Mouse (Mus musculus): ENCODE measurements around the gene Cemip2. TPM values are rescaled to one million over a fixed set of nuclear protein-coding genes. Genes with fewer than 3 reads are reported as not detected.

The Cemip2 gene
- polyA plus RNA-seq, 1 experiment, result 0.12 TPM

DNA sequence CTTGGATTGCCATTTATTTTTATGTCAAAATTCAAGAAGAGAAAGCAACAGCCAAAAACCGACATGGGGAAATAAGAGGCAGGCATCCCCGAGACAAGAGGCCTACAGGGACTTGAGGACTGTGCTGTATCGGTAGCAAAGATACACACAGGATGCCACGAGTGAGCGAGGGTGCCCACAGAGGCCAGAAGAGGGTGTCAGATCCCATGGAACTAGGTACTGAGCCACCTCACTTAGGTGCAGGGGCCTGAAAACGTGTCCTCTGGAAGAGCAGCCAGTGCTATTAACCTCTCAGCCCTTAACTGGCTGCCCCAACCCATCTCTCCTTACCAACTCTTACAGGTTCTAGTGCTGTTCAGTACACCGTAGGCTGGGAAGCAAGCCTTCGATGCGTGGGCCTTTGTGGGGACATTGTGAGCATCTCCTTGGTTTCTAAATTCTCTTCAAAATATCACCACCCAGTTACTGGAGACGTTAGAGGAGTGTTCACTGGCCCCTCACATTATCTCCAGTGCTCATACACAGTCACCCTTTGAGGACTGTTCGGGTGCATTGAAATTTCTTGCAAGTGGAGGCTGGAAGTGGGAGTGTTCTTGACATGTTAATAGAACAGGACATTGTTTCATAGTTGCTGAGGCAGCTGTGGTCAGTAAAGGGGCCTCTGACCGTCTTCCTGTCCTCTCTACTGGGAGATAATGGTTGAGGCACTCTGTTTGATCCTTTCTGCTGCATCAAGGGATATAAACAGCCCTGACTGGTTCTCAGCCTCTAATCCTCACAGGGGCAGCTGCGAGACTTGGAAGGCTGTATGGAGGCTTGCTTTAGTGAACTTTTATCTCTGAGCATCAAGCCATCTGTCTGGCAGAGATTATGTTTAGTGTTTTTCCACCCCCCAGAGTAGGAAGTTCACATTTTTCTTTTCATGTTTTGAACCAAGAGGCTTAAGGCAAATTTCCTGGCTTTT is 21.6 kb downstream of the Cemip2 start:
- Histone ChIP-seq H3K27me3 (replicated peaks) (no peaks in the 10 kb centered on the region), H3K9me3 (no peaks in the 10 kb centered on the region), H3K4me1 (peaks cover 44% of the 10 kb centered on the region), H3K4me3 (replicated peaks) (peak overlapping the region; percentile 76), H3K36me3 (replicated peaks; ENCODE audit: low read length) (peaks cover 77% of the 10 kb centered on the region)
- TF ChIP-seq GATA1 (IDR thresholded peaks at IDR 0.05; ENCODE audit: borderline replicate concordance, low read length), result no peak
- no peak for TF ChIP-seq FLI1 (IDR thresholded peaks at IDR 0.05; ENCODE audit: low read length)

GRCm38 (mm10) chr19:21804488-21804887 is 26.3 kb downstream of the Cemip2 start:
- H3K27me3 ChIP-seq (replicated peaks), result no peaks in the 10 kb centered on the region
- TF ChIP-seq GATA1 (IDR thresholded peaks at IDR 0.05; ENCODE audit: borderline replicate concordance, low read length) (no peak), FLI1 (IDR thresholded peaks at IDR 0.05; ENCODE audit: low read length) (no peak)
- no peak overlapping the region for H3K4me3 ChIP-seq (replicated peaks)
- peaks cover 85% of the 10 kb centered on the region for H3K36me3 ChIP-seq (replicated peaks; ENCODE audit: low read length)
- H3K9me3 ChIP-seq, result 0 out of 2 replicates have a peak, but pooled peaks cover 3% of the 10 kb centered on the region
- peaks cover 19% of the 10 kb centered on the region for H3K4me1 ChIP-seq

DNA sequence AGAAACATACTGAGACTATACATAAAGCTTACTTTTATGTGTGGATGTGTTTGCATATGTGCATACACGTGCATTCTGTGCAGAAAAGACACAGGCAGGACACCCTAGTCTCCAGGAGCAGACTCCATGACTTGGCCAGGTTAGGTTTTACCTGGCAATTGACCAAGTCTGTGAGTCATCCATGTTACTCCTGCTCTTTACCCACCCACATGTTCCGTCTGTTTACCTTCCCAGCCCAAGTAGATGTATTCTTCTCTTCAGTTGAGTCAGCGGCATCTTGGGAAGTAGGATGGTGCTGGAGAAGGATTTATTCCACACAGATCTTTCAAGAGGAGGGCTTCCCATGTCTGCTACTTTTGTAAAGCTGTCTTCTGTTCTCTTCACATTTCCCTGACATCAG is 27.2 kb downstream of the Cemip2 start:
- no peaks in the 10 kb centered on the region for H3K27me3 ChIP-seq (replicated peaks)
- H3K4me3 ChIP-seq (replicated peaks), result no peak overlapping the region
- H3K4me1 ChIP-seq, result peaks cover 11% of the 10 kb centered on the region
- peaks cover 90% of the 10 kb centered on the region for H3K36me3 ChIP-seq (replicated peaks; ENCODE audit: low read length)
- no peak for TF ChIP-seq GATA1 (IDR thresholded peaks at IDR 0.05; ENCODE audit: borderline replicate concordance, low read length)
- no peak for TF ChIP-seq FLI1 (IDR thresholded peaks at IDR 0.05; ENCODE audit: low read length)
- 0 out of 2 replicates have a peak, but pooled peaks cover 3% of the 10 kb centered on the region for H3K9me3 ChIP-seq

DNA sequence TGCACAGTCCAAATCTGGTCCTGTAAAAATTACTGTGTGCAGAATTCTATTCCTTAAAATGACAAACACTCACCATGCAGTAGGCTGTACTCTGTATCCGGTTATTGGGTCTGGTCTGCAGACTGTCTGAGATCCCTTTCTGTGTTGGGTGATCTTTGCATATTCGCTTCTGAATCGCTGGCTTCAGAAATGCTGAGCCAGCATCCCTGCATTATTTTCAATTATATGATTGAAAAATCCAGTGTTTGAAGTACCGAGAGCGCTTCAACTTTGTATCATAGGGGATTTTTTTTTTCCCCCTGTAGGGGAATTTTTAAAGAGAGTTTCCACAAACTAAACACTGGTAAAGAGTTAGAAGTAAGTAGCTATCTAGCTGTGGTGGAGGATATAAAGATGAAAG is 32.0 kb downstream of the Cemip2 start:
- Histone ChIP-seq H3K4me3 (replicated peaks) (no peak overlapping the region), H3K9me3 (0 out of 2 replicates have a peak, but pooled peaks cover 3% of the 10 kb centered on the region), H3K4me1 (no peaks in the 10 kb centered on the region), H3K27me3 (replicated peaks) (no peaks in the 10 kb centered on the region), H3K36me3 (replicated peaks; ENCODE audit: low read length) (peaks cover 94% of the 10 kb centered on the region)
- TF ChIP-seq GATA1 (IDR thresholded peaks at IDR 0.05; ENCODE audit: borderline replicate concordance, low read length) (no peak), FLI1 (IDR thresholded peaks at IDR 0.05; ENCODE audit: low read length) (no peak)

GRCm38 (mm10) chr19:21813560-21813959 is 35.4 kb downstream of the Cemip2 start:
- Histone ChIP-seq H3K4me3 (replicated peaks) (no peak overlapping the region), H3K36me3 (replicated peaks; ENCODE audit: low read length) (peaks cover 92% of the 10 kb centered on the region), H3K4me1 (no peaks in the 10 kb centered on the region), H3K9me3 (no peaks in the 10 kb centered on the region), H3K27me3 (replicated peaks) (no peaks in the 10 kb centered on the region)
- TF ChIP-seq FLI1 (IDR thresholded peaks at IDR 0.05; ENCODE audit: low read length) (no peak), GATA1 (IDR thresholded peaks at IDR 0.05; ENCODE audit: borderline replicate concordance, low read length) (no peak)

DNA sequence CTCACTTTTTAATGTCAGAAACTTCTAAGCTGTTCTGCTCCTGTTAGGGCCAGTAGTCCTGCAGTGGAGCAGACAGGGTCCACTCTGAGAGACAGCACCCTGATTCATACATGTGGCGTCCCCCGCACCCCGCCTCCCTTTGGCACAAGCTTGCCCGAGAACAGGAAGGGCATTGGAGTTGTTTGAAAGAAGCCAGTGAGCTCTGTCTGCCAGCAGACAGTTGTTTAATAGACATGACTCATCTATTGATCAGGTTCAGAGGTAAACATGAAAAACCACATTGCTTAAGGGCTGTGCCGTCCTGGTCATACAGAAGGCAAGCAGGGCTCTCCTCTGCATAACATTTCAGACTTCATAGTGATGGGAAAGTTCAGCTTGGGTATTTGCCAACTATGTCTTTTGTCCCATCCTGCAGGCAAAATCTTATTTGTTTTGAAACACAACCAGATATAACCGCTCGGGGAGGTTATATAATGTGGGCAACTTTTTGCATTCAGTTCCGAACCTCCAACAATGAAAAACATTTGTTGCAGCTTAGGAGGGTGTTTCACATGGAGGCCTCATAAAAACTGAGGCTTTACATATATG is 36.4 kb downstream of the Cemip2 start:
- TF ChIP-seq GATA1 (IDR thresholded peaks at IDR 0.05; ENCODE audit: borderline replicate concordance, low read length) (no peak), FLI1 (IDR thresholded peaks at IDR 0.05; ENCODE audit: low read length) (no peak)
- Histone ChIP-seq H3K36me3 (replicated peaks; ENCODE audit: low read length) (peaks cover 91% of the 10 kb centered on the region), H3K27me3 (replicated peaks) (no peaks in the 10 kb centered on the region), H3K4me1 (peaks cover under 1% of the 10 kb centered on the region), H3K4me3 (replicated peaks) (no peak overlapping the region), H3K9me3 (no peaks in the 10 kb centered on the region)

GRCm38 (mm10) chr19:21816260-21816659 is 38.1 kb downstream of the Cemip2 start:
- TF ChIP-seq FLI1 (IDR thresholded peaks at IDR 0.05; ENCODE audit: low read length) (no peak), GATA1 (IDR thresholded peaks at IDR 0.05; ENCODE audit: borderline replicate concordance, low read length) (no peak)
- Histone ChIP-seq H3K36me3 (replicated peaks; ENCODE audit: low read length) (peaks cover 80% of the 10 kb centered on the region), H3K27me3 (replicated peaks) (no peaks in the 10 kb centered on the region), H3K4me3 (replicated peaks) (peak overlapping the region; percentile 16), H3K4me1 (peaks cover 13% of the 10 kb centered on the region), H3K9me3 (no peaks in the 10 kb centered on the region)

DNA sequence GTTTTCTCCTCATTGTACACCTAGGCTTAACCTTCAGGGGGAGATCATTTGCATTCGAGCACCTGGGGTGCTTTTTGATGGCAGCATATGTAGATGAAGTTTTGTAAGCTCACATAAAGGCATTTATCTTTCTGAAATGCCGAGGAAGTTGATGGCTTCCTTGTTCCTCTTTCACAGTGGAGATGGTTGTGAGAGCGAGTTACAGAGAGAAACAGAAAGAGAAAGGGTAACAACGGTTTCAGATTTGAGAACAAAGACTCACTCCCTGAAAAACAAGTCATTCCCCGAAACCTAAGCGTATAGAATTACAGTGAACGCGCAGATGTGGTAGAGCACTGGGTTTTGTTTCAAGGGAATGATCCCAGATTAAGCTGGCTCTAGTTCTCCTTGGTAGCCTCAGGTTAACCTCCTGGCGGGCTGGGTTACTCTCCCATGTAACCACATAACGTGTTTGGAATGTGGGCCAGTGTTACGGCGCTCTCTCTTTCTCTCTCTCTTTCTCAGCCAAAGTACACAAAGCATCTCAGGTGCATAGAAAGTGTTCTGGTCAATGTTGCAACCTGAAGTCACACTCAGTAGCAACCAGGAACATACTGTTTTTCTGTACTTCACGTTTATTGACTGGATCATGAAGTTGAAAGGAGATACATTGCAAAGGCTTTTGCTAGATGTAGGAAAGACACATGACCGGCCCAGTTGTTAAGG is 40.0 kb downstream of the Cemip2 start:
- Histone ChIP-seq H3K4me3 (replicated peaks) (no peak overlapping the region), H3K27me3 (replicated peaks) (no peaks in the 10 kb centered on the region), H3K4me1 (peaks cover 13% of the 10 kb centered on the region), H3K36me3 (replicated peaks; ENCODE audit: low read length) (peaks cover 70% of the 10 kb centered on the region), H3K9me3 (no peaks in the 10 kb centered on the region)
- TF ChIP-seq FLI1 (IDR thresholded peaks at IDR 0.05; ENCODE audit: low read length) (no peak), GATA1 (IDR thresholded peaks at IDR 0.05; ENCODE audit: borderline replicate concordance, low read length) (no peak)

DNA sequence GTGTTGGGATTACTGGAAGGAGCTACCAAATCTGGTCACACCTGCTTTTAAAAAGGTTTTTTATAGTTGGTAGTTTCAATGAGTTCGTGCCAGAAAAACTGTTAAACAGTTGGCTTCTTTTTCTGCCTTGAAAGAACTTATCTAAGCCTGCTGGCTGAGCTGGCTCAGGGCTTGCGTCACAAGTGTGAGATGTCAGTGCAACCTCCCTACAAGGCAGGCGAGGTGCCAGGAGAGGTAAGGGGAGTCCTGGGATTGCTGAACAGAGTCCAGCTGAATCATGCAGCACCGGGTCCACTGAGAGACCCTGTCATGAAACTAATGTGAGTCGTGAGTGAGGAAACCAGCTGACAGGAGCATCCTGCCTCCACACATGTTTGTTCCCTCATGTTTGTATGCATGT is 41.4 kb downstream of the Cemip2 start:
- Histone ChIP-seq H3K4me3 (replicated peaks) (no peak overlapping the region), H3K9me3 (no peaks in the 10 kb centered on the region), H3K27me3 (replicated peaks) (no peaks in the 10 kb centered on the region), H3K4me1 (peaks cover 13% of the 10 kb centered on the region), H3K36me3 (replicated peaks; ENCODE audit: low read length) (peaks cover 68% of the 10 kb centered on the region)
- no peak for TF ChIP-seq FLI1 (IDR thresholded peaks at IDR 0.05; ENCODE audit: low read length)
- no peak for TF ChIP-seq GATA1 (IDR thresholded peaks at IDR 0.05; ENCODE audit: borderline replicate concordance, low read length)
